Mouse (Mus musculus) heart, adult 2 months (tissue): ENCODE measurements around the gene Rnf11. TPM values are rescaled to one million over a fixed set of nuclear protein-coding genes. Genes with fewer than 3 reads are reported as not detected.

Experiments used
- DNase-seq, 2 experiments: peaks; one replicate each; pipeline ENCODE4 v3.0.0; 2021
- H3K27ac ChIP-seq: fragments of 200-600 bp; 2 replicates; pipeline ENCODE4 v1.8.1; 2022
- H3K27me3 ChIP-seq: fragments of 200-500 bp; 2 replicates; pipeline ENCODE4 v1.6.1; 2012; ENCODE audit warnings: mild to moderate bottlenecking, low read length, inconsistent platforms, mixed read lengths; ENCODE audit not compliant: control insufficient read depth, insufficient read depth
- H3K36me3 ChIP-seq: fragments of 200-500 bp; 2 replicates; pipeline ENCODE4 v1.6.1; 2012; ENCODE audit warnings: low read length, inconsistent platforms; ENCODE audit not compliant: control insufficient read depth, insufficient read depth
- H3K4me1 ChIP-seq: fragments of 200-500 bp; 2 replicates; pipeline ENCODE4 v1.6.1; 2011; ENCODE audit warnings: low read length; ENCODE audit not compliant: control insufficient read depth, insufficient read depth
- H3K4me3 ChIP-seq: fragments of 200-600 bp; 2 replicates; pipeline ENCODE4 v1.8.1; 2022
- H3K79me2 ChIP-seq: fragments of 200-500 bp; replicated peaks from 2 replicates; pipeline ENCODE4 v1.6.1; 2012; ENCODE audit warnings: mild to moderate bottlenecking, inconsistent platforms, low read length, moderate library complexity, mixed read lengths; ENCODE audit not compliant: control insufficient read depth, insufficient read depth
- H3K9ac ChIP-seq: fragments of 200-500 bp; 2 replicates; pipeline ENCODE4 v1.6.1; 2012; ENCODE audit warnings: low read depth, mild to moderate bottlenecking, control low read depth, inconsistent platforms, low read length, mixed read lengths
- CTCF ChIP-seq: fragments of 200-600 bp; IDR thresholded peaks from 2 replicates; pipeline ENCODE4 v1.8.1; 2022; ENCODE audit warnings: antibody characterized with exemption, mild to moderate bottlenecking, moderate library complexity
- EP300 ChIP-seq: fragments of 200-500 bp; IDR thresholded peaks from 2 replicates; pipeline ENCODE4 v1.6.1; 2011; ENCODE audit warnings: low read depth, low read length, control low read depth; ENCODE audit not compliant: insufficient read depth
- POLR2A ChIP-seq: fragments of 200-500 bp; IDR thresholded peaks from 2 replicates; pipeline ENCODE4 v1.6.1; 2011; ENCODE audit warnings: mild to moderate bottlenecking, low read depth, low read length, control low read depth; ENCODE audit not compliant: insufficient read depth
- WGBS: fragments of 180-500 bp; shearing (Covaris S2); methylation state at CpG from one replicate; pipeline ENCODE4 v1.1.7; 2018; 5-methylcytosine and 5-hydroxymethylcytosine counted together
- intact Hi-C: fragments of 180-260 bp; cut with DNase I; formaldehyde crosslinking; loops from one replicate; pipeline ENCODE4 v1.15.1; 2025
- polyA plus RNA-seq: library from polyadenylated mRNA; depleted of rRNA; stranded (reverse); fragments of >200 nt; gene quantifications from 2 replicates; pipeline ENCODE4 v1.2.3, GENCODE M21; 2012
- total RNA-seq, 2 experiments: library from RNA; stranded (reverse); gene quantifications; 2 replicates each; pipeline ENCODE4 v1.2.3; 2021

Rnf11 gene
- total and polyA plus RNA-seq, 3 experiments: 40.5 to 112 (median 109) TPM

DNA sequence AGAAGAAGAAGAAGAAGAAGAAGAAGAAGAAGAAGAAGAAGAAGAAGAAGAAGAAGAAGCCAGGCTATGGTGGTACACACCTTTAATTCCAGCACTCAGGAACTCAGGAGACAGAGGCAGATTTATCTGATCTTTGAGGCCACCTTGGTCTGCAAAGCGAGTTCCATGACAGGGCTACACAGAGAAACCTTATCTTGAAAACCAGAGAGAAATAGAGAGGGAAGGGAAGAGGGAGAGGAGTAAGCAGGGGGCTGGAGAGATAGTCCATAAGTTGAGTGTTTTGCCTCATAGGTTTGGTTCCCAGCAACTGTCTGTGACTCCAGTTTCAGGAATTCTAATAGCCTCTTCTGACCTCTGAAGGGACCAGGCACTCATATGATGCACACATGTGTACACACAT lies 4.3 kb upstream of the Rnf11 start:
- Histone ChIP-seq H3K79me2 (no peaks in the 10 kb centered on the region), H3K27me3 (no peaks in the 10 kb centered on the region), H3K9ac (no peak overlapping the region), H3K27ac (no peak overlapping the region), H3K4me1 (no peaks in the 10 kb centered on the region), H3K4me3 (no peak overlapping the region), H3K36me3 (no peaks in the 10 kb centered on the region)
- 59% methylated on average over 1 of the region's 1 CpGs for WGBS
- no peak for DNase-seq
- TF ChIP-seq POLR2A: no peak
- TF ChIP-seq CTCF: no peak
- no peak for TF ChIP-seq EP300
- intact Hi-C loops: no loop called here

DNA sequence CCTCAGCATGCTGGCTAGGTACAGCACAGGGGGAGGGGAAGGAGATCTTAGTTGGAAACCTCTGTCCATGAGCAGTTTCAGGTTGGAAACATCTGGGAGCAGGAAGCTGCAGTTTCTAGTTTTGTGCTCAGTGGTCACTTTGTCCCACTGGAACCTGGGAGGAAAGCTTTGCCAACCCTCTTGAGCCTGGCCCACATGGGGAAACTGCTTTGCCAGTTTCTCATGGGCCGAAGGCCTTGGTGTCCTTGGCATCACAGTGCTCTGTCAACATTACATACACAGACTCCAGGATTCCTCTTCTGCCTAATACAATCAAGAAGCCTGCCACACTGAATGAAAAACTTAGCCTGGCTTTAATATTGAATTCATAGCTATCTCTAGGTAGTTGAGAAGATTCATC lies 1.8 kb downstream of the Rnf11 start:
- Histone ChIP-seq H3K36me3 (no peaks in the 10 kb centered on the region), H3K4me1 (no peaks in the 10 kb centered on the region), H3K79me2 (no peaks in the 10 kb centered on the region), H3K27me3 (no peaks in the 10 kb centered on the region), H3K4me3 (no peak overlapping the region), H3K9ac (no peak overlapping the region), H3K27ac (no peak overlapping the region)
- peak in 1 of 2 experiments; percentile 12 for DNase-seq
- intact Hi-C loops: no loop called here
- no peak for TF ChIP-seq CTCF
- no peak for TF ChIP-seq POLR2A
- no peak for TF ChIP-seq EP300
- 61% methylated on average over 1 of the region's 1 CpGs for WGBS

DNA sequence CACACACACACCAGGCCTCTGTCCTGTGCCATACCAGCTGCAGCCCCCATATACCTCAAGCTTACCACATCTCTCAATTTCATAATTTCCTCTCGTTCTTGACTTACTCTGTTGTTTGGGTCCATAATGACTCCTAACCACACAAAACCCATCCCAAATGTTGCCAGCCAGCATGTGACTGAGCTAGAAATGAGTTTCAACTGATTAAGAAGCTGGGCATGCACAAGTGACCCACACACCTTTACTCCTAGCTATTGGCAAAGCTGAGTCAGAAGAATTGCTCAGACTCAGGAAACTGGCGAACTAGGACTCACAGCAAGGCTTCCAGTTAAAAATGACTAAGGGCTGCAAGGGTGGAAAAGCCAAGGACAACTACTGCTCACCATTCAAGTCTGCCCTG lies 3.1 kb downstream of the Rnf11 start:
- intact Hi-C loops: no loop called here
- Histone ChIP-seq H3K4me1 (no peaks in the 10 kb centered on the region), H3K9ac (no peak overlapping the region), H3K79me2 (no peaks in the 10 kb centered on the region), H3K4me3 (no peak overlapping the region), H3K27me3 (no peaks in the 10 kb centered on the region), H3K27ac (no peak overlapping the region), H3K36me3 (no peaks in the 10 kb centered on the region)
- no peak for DNase-seq
- WGBS: 78% methylated on average over 2 of the region's 2 CpGs
- TF ChIP-seq EP300: no peak
- no peak for TF ChIP-seq CTCF
- TF ChIP-seq POLR2A: no peak

DNA sequence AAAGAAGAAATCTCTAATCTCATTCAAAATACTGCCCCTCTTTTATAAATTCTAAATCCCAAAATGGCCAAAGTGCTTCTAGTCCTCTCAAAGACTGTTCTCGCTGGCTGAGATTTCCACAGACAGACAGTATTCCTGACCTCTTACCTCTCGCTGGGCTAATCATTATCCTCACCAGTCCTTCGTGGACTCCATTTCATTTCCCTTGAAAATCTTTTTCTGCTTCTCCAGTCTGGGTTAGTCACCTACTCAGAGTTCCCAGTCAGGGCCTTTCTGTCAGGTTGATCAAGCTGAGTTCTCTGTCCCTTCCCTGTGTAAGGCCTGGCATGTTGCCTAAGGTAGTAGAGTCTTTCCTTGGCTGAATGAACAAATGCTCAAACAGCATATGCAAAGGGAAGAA lies 7.1 kb downstream of the Rnf11 start:
- peaks cover 8% of the 10 kb centered on the region; the same call in 1 of the 2 replicates for H3K79me2 ChIP-seq
- no peak for DNase-seq
- TF ChIP-seq POLR2A: no peak
- no peak for TF ChIP-seq CTCF
- peaks cover 2% of the 10 kb centered on the region for H3K4me1 ChIP-seq
- intact Hi-C loops: no loop called here
- no peak overlapping the region for H3K4me3 ChIP-seq
- H3K36me3 ChIP-seq: peaks cover 7% of the 10 kb centered on the region
- H3K27me3 ChIP-seq: no peaks in the 10 kb centered on the region
- no peak overlapping the region for H3K9ac ChIP-seq
- no peak overlapping the region for H3K27ac ChIP-seq
- WGBS: 93% methylated on average over 3 of the region's 3 CpGs

DNA sequence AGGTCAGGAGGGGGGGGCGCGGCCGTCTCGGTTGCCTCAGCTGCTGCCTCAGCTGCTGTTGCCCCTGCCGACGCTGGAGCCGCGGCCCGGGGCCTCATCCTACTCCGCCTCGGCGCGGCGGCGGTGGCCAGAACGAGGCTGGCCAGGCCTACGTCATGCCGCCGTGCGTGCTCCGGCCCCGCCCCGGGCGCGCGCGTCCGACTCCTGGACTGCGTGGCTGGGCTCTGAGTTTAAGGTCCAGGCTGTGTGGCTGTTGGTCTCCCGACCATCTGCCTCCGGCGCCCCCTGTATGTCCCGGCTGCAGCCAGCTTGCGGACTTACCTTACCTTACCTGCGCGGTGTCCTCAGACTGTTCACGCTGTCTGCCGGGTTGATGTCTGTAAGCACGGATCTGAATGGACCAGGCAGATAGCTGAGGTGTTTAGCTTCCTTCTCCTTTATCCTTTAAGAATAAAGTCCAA lies 7.9 kb downstream of the Rnf11 start:
- intact Hi-C loops: loop anchor here (1.0 kb wide), 1 partner anchor 38 kb away; no protein-coding TSS in a partner anchor
- WGBS: under 1% methylated on average over 39 of the region's 39 CpGs
- Histone ChIP-seq H3K79me2 (peaks cover 9% of the 10 kb centered on the region; the same call in 1 of the 2 replicates), H3K36me3 (peaks cover 15% of the 10 kb centered on the region), H3K9ac (peak overlapping the region; percentile 82), H3K4me3 (peak overlapping the region; percentile 93), H3K27me3 (no peaks in the 10 kb centered on the region), H3K27ac (peak overlapping the region; percentile 93), H3K4me1 (peaks cover 3% of the 10 kb centered on the region)
- peak; percentile 94 to 95 for DNase-seq
- TF ChIP-seq CTCF (peak; percentile 57), EP300 (0 out of 2 replicates have a peak, but pooled peaks have one; percentile 8), POLR2A (peak; percentile 70)

DNA sequence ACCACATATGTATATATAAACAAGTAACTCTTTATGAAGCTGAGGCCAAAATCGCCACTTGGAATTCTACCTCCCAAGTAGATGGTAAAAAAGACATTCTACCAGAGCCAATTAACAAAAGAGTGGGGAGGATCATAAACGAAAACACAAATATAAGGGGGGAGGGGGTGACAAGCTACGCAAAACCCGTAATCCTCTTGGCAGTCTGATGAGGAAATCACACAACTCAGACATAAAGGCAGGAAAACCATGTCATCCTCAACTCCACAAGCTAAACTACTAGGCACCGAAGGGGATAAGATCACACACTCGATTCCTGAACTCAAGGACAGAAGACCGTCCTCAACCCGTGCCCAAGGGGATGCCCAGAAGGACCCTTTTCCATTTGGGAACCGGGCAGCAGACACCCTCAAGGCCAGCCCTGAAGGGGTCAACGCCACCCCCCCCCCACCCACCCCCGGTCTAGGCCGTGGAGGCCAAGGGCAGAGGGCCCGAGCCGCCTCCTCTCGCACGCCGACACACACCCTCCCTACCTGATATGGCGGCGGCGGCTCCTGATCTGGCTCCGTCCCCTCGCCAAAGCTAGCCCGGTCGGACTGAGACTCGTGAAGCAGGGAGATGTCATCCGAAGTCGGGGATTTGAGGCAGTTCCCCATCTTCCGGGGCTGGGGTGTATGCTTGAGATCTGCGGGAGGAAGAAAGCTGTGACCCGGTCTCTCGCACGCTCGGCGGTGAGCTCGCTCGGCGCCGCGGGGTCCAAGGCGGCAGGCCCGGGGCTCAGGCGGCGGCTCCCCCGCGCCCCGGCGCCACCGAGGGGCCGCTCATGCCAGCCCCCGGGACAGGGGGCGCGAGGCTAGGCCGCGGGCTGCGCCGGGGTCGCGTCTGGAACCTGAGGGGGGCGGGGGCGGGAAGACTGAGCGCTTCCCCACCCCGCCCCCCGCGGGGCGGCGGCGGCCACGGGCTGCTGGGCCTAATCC lies 8.7 kb downstream of the Rnf11 start:
- H3K36me3 ChIP-seq: peaks cover 16% of the 10 kb centered on the region
- H3K27ac ChIP-seq: peak overlapping the region; percentile 93
- intact Hi-C loops: loop anchor here (1.0 to 2.0 kb wide), 2 partner anchors 15 to 38 kb away; no protein-coding TSS in a partner anchor
- peaks cover 3% of the 10 kb centered on the region for H3K4me1 ChIP-seq
- peak; percentile 68 to 78 for DNase-seq
- H3K79me2 ChIP-seq: peaks cover 9% of the 10 kb centered on the region; the same call in 1 of the 2 replicates
- WGBS: 1% methylated on average over 65 of the region's 68 CpGs
- TF ChIP-seq EP300 (no peak), POLR2A (no peak), CTCF (no peak)
- peak overlapping the region; percentile 82 for H3K9ac ChIP-seq
- no peaks in the 10 kb centered on the region for H3K27me3 ChIP-seq
- peak overlapping the region; percentile 93 for H3K4me3 ChIP-seq
